Mouse (Mus musculus) heart, embryonic 16.5 days (tissue): ENCODE measurements around the gene Sarnp. TPM values are rescaled to one million over a fixed set of nuclear protein-coding genes. Genes with fewer than 3 reads are reported as not detected.

ENCODE experiments used
- ATAC-seq: fragments of 200-750 bp; cut with Nextera tagmentation; replicated peaks from 2 replicates; pipeline ENCODE4 v1.8.0; 2017; ENCODE audit warnings: moderate number of reproducible peaks; ENCODE audit not compliant: insufficient read depth, low FRiP score; ENCODE audit errors: extremely low read depth
- H3K27ac ChIP-seq: fragments of 300-500 bp; sonication (generic); 2 replicates; pipeline ENCODE4 v1.5.1; 2014; ENCODE audit warnings: mild to moderate bottlenecking, low read length, control low read depth, moderate library complexity
- H3K27me3 ChIP-seq: fragments of 300-500 bp; sonication (generic); 2 replicates; pipeline ENCODE4 v1.6.1; 2014; ENCODE audit warnings: low read length, mixed read lengths; ENCODE audit not compliant: control insufficient read depth, insufficient read depth
- H3K36me3 ChIP-seq: fragments of 300-500 bp; sonication (generic); 2 replicates; pipeline ENCODE4 v1.6.1; 2014; ENCODE audit not compliant: control insufficient read depth, insufficient read depth
- H3K4me1 ChIP-seq: fragments of 300-500 bp; sonication (generic); 2 replicates; pipeline ENCODE4 v1.6.1; 2014; ENCODE audit warnings: low read length, mixed read lengths; ENCODE audit not compliant: control insufficient read depth, insufficient read depth
- H3K4me2 ChIP-seq: fragments of 300-500 bp; sonication (generic); 2 replicates; pipeline ENCODE4 v1.6.1; 2014; ENCODE audit warnings: low read depth, mild to moderate bottlenecking, control low read depth, low read length
- H3K4me3 ChIP-seq: fragments of 300-500 bp; sonication (generic); 2 replicates; pipeline ENCODE4 v1.5.1; 2014; ENCODE audit warnings: mild to moderate bottlenecking, control low read depth, low read length
- H3K9ac ChIP-seq: fragments of 300-500 bp; sonication (generic); 2 replicates; pipeline ENCODE4 v1.6.1; 2014; ENCODE audit warnings: low read length, control low read depth
- H3K9me3 ChIP-seq: fragments of 300-500 bp; sonication (generic); replicated peaks from 2 replicates; pipeline ENCODE4 v1.6.1; 2016; ENCODE audit warnings: low read length; ENCODE audit not compliant: control insufficient read depth
- WGBS: fragments of 180-500 bp; shearing (Covaris S2); extraction: QIAGEN DNeasy Blood & Tissue Kit; methylation state at CpG from one replicate; pipeline ENCODE4 v1.1.7; 2014; 5-methylcytosine and 5-hydroxymethylcytosine counted together
- polyA plus RNA-seq: library from polyadenylated mRNA; unstranded; fragments of >200 nt; fragmentation: Nextera tagmentation; extraction: Ambion mirVana; gene quantifications from 2 replicates; pipeline ENCODE4 v1.2.1, GENCODE M21; 2015

Sarnp gene
- polyA plus RNA-seq, 1 experiment from 2014 or later = 169 TPM

DNA sequence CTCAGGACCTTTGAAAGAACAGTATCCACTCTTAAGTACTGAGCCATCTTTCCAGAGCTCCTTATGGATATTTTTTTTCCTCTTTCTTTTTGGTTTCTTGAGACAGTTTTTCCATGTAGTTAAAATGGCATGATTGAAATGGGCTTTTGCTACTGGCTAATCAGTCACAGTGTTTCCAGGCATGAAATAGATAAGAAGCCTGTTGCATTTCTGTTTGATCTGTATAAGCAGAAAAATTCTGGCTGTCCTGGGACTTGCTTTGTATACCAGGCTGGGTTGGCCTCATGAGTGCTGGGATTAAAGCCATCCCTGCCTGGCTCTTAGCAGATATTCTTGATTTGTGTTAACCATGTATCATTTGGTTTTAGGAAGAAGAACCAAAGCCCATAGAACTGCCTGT is 22.3 kb downstream of the Sarnp start:
- no peak for ATAC-seq
- Histone ChIP-seq H3K27ac (no peak overlapping the region), H3K4me2 (no peak overlapping the region), H3K36me3 (peaks cover 27% of the 10 kb centered on the region), H3K9me3 (no peaks in the 10 kb centered on the region), H3K4me1 (no peaks in the 10 kb centered on the region), H3K4me3 (no peak overlapping the region), H3K9ac (no peak overlapping the region), H3K27me3 (no peaks in the 10 kb centered on the region)

GRCm38 (mm10) chr10:128840612-128841011 is 23.5 kb downstream of the Sarnp start:
- no peak overlapping the region for H3K4me3 ChIP-seq
- no peaks in the 10 kb centered on the region for H3K9me3 ChIP-seq
- H3K36me3 ChIP-seq = peaks cover 22% of the 10 kb centered on the region
- H3K27ac ChIP-seq = no peak overlapping the region
- ATAC-seq = no peak
- no peaks in the 10 kb centered on the region for H3K4me1 ChIP-seq
- no peak overlapping the region for H3K9ac ChIP-seq
- H3K27me3 ChIP-seq = no peaks in the 10 kb centered on the region
- H3K4me2 ChIP-seq = no peak overlapping the region

DNA sequence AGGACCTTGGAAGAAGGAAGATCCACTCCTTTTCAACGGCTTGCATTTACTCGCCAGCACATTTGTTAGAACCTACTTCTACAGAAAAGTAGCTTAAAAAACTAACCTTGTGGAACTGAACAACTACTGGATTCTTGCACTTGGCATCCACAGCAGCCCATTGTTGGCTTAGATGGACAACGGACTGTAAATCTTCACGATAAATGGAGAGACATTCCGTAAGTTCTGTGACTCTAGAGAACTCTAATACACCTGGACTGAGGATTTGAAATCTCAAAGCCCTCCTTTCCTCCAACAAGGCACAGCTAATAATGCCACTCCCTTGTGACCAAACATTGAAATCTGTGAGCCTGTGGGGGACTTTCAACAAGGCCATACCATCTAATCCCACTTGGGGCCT is 26.1 kb downstream of the Sarnp start:
- Histone ChIP-seq H3K4me2 (no peak overlapping the region), H3K9ac (no peak overlapping the region), H3K27ac (no peak overlapping the region), H3K4me3 (no peak overlapping the region), H3K9me3 (no peaks in the 10 kb centered on the region), H3K27me3 (no peaks in the 10 kb centered on the region), H3K4me1 (no peaks in the 10 kb centered on the region), H3K36me3 (peaks cover 16% of the 10 kb centered on the region)
- WGBS = 89% methylated on average over 5 of the region's 5 CpGs
- no peak for ATAC-seq

- Histone ChIP-seq H3K9ac (no peak overlapping the region), H3K27me3 (no peaks in the 10 kb centered on the region), H3K4me1 (no peaks in the 10 kb centered on the region), H3K27ac (no peak overlapping the region), H3K9me3 (no peaks in the 10 kb centered on the region), H3K4me3 (no peak overlapping the region), H3K4me2 (no peak overlapping the region), H3K36me3 (peaks cover 25% of the 10 kb centered on the region)
- WGBS = 76% methylated on average over 2 of the region's 2 CpGs
- ATAC-seq = no peak
Measured at GRCm38 (mm10) chr10:128845516-128845915, 28.4 kb downstream of the Sarnp start.

GRCm38 (mm10) chr10:128846664-128847063 is 29.5 kb downstream of the Sarnp start:
- ATAC-seq = no peak
- peaks cover 28% of the 10 kb centered on the region for H3K36me3 ChIP-seq
- no peaks in the 10 kb centered on the region for H3K4me1 ChIP-seq
- 95% methylated on average over 4 of the region's 4 CpGs for WGBS
- H3K4me2 ChIP-seq = no peak overlapping the region
- no peak overlapping the region for H3K4me3 ChIP-seq
- H3K27me3 ChIP-seq = no peaks in the 10 kb centered on the region
- no peaks in the 10 kb centered on the region for H3K9me3 ChIP-seq
- no peak overlapping the region for H3K27ac ChIP-seq
- H3K9ac ChIP-seq = no peak overlapping the region

GRCm38 (mm10) chr10:128848426-128848825 is 31.3 kb downstream of the Sarnp start:
- Histone ChIP-seq H3K27ac (no peak overlapping the region), H3K36me3 (peaks cover 30% of the 10 kb centered on the region), H3K9me3 (no peaks in the 10 kb centered on the region), H3K4me2 (no peak overlapping the region), H3K9ac (no peak overlapping the region), H3K4me3 (no peak overlapping the region), H3K27me3 (no peaks in the 10 kb centered on the region), H3K4me1 (no peaks in the 10 kb centered on the region)
- whole genome bisulfite sequencing = 74% methylated on average over 2 of the region's 2 CpGs
- no peak for ATAC-seq

DNA sequence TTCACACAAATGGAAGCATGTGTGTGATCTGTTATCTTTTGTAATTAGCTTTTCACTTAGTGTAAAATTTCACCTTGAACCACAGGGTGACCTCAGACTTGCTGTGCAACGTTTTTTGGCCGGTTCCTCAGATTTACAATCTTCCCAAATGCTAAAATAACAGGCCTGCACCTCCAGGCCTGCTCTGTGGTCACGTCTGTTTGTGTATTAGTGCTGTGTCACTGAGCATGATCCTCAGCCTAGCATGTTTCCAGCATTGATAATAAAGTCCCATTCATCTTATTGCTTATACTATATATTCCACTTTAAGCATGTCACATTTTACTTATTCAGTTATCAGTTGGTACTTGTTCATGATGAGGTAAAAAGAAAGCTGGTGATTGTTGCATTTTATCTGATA is 33.2 kb downstream of the Sarnp start:
- 74% methylated on average over 3 of the region's 3 CpGs for WGBS
- no peak overlapping the region for H3K27ac ChIP-seq
- no peak overlapping the region for H3K9ac ChIP-seq
- H3K9me3 ChIP-seq = no peaks in the 10 kb centered on the region
- H3K27me3 ChIP-seq = no peaks in the 10 kb centered on the region
- H3K4me1 ChIP-seq = no peaks in the 10 kb centered on the region
- H3K4me3 ChIP-seq = no peak overlapping the region
- ATAC-seq = no peak
- no peak overlapping the region for H3K4me2 ChIP-seq
- peaks cover 28% of the 10 kb centered on the region for H3K36me3 ChIP-seq

DNA sequence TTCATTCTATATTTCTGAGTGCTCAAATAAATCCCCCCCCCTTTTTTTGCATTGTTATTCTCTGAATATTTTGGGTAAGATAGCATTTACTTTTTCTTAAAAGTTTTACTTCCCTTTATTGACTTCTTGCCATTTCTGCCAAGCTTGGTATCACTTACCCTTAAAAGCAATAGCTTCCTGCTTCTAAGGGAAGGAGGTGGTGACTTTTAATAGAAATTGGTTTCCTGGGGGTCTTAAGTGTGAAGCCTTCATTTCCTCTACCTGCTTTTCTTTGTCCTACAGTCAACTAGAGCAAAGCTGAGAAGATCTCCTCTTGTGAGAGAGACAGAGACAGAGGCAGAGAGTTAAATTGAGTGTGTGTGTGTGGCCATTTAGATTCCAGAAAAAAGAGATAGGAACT is 44.0 kb downstream of the Sarnp start:
- Histone ChIP-seq H3K9me3 (no peaks in the 10 kb centered on the region), H3K4me2 (no peak overlapping the region), H3K4me1 (no peaks in the 10 kb centered on the region), H3K36me3 (peaks cover 10% of the 10 kb centered on the region; the same call in 1 of the 2 replicates), H3K27me3 (no peaks in the 10 kb centered on the region), H3K4me3 (no peak overlapping the region), H3K9ac (no peak overlapping the region), H3K27ac (no peak overlapping the region)
- no peak for ATAC-seq

DNA sequence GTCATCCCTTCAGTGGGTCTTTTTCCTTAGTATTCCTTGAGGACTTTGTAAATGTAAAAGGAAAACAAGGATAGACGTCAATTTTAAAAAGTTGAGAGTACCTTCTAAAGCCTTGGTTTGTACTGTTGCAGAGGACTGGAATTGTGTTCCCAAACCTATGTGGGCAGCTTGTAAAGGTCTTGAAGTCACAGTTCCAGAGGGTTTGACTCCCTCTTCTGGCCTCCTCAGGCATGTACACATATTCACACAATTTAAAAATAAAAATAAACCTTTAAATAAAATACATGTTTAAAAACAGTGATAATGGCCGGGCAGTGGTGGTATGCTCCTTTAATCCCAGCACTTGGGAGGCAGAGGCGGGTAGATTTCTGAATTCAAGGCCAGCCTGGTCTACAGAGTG is 48.9 kb downstream of the Sarnp start:
- Histone ChIP-seq H3K9me3 (no peaks in the 10 kb centered on the region), H3K27ac (no peak overlapping the region), H3K4me1 (no peaks in the 10 kb centered on the region), H3K9ac (no peak overlapping the region), H3K4me2 (no peak overlapping the region), H3K36me3 (peaks cover 16% of the 10 kb centered on the region), H3K4me3 (no peak overlapping the region), H3K27me3 (no peaks in the 10 kb centered on the region)
- 78% methylated on average over 3 of the region's 3 CpGs for WGBS
- no peak for ATAC-seq

- no peak overlapping the region for H3K9ac ChIP-seq
- no peaks in the 10 kb centered on the region for H3K27me3 ChIP-seq
- no peak for ATAC-seq
- H3K4me1 ChIP-seq = no peaks in the 10 kb centered on the region
- H3K27ac ChIP-seq = no peak overlapping the region
- 95% methylated on average over 1 of the region's 1 CpGs for WGBS
- no peak overlapping the region for H3K4me3 ChIP-seq
- no peak overlapping the region for H3K4me2 ChIP-seq
- H3K36me3 ChIP-seq = peaks cover 20% of the 10 kb centered on the region
- no peaks in the 10 kb centered on the region for H3K9me3 ChIP-seq
Measured at GRCm38 (mm10) chr10:128866518-128866917, 49.4 kb downstream of the Sarnp start.
